Mouse (Mus musculus): ENCODE measurements around the gene Ist1. TPM values are rescaled to one million over a fixed set of nuclear protein-coding genes. Genes with fewer than 3 reads are reported as not detected.

Gene Ist1
- polyA plus RNA-seq, 1 experiment from 2014 or later = 182 TPM

- H3K36me3 ChIP-seq (ENCODE audit: control insufficient read depth, insufficient read depth, low read length) = no peaks in the 10 kb centered on the region
- no peak overlapping the region for H3K27ac ChIP-seq (ENCODE audit: low read depth, low read length)
- DNase-seq (ENCODE audit: low spot score, missing footprints) (no peak), ATAC-seq (ENCODE audit: low FRiP score) (no peak)
- H3K9ac ChIP-seq (ENCODE audit: low read length) = no peak overlapping the region
- WGBS = 85% methylated on average over 3 of the region's 3 CpGs
- no peaks in the 10 kb centered on the region for H3K4me1 ChIP-seq (ENCODE audit: control insufficient read depth, insufficient read depth, low read length)
- H3K9me3 ChIP-seq (ENCODE audit: control insufficient read depth, low read length) = no peaks in the 10 kb centered on the region
- H3K4me2 ChIP-seq = no peak overlapping the region
- H3K4me3 ChIP-seq (ENCODE audit: low read depth, low read length) = no peak overlapping the region
- H3K27me3 ChIP-seq (ENCODE audit: control insufficient read depth, insufficient read depth, low read length) = no peaks in the 10 kb centered on the region
Observed at GRCm38 (mm10) chr8:109662328-109662727, 30.7 kb downstream of the Ist1 start.

GRCm38 (mm10) chr8:109656860-109657259, 36.2 kb downstream of the Ist1 start:
- Histone ChIP-seq H3K27me3 (ENCODE audit: control insufficient read depth, insufficient read depth, low read length) (no peaks in the 10 kb centered on the region), H3K27ac (ENCODE audit: low read depth, low read length) (no peak overlapping the region), H3K9ac (ENCODE audit: low read length) (no peak overlapping the region), H3K4me3 (ENCODE audit: low read depth, low read length) (no peak overlapping the region), H3K9me3 (ENCODE audit: control insufficient read depth, low read length) (no peaks in the 10 kb centered on the region), H3K36me3 (ENCODE audit: control insufficient read depth, insufficient read depth, low read length) (no peaks in the 10 kb centered on the region), H3K4me2 (no peak overlapping the region), H3K4me1 (ENCODE audit: control insufficient read depth, insufficient read depth, low read length) (no peaks in the 10 kb centered on the region)
- no peak for DNase-seq (ENCODE audit: low spot score, missing footprints)
- ATAC-seq (ENCODE audit: low FRiP score) = no peak
- WGBS = 91% methylated on average over 3 of the region's 3 CpGs

GRCm38 (mm10) chr8:109650801-109651200, 42.3 kb downstream of the Ist1 start:
- Histone ChIP-seq H3K4me3 (ENCODE audit: low read depth, low read length) (no peak overlapping the region), H3K27me3 (ENCODE audit: control insufficient read depth, insufficient read depth, low read length) (no peaks in the 10 kb centered on the region), H3K9ac (ENCODE audit: low read length) (no peak overlapping the region), H3K36me3 (ENCODE audit: control insufficient read depth, insufficient read depth, low read length) (no peaks in the 10 kb centered on the region), H3K4me1 (ENCODE audit: control insufficient read depth, insufficient read depth, low read length) (no peaks in the 10 kb centered on the region), H3K9me3 (ENCODE audit: control insufficient read depth, low read length) (no peaks in the 10 kb centered on the region), H3K4me2 (no peak overlapping the region), H3K27ac (ENCODE audit: low read depth, low read length) (no peak overlapping the region)
- DNase-seq (ENCODE audit: low spot score, missing footprints) (no peak), ATAC-seq (ENCODE audit: low FRiP score) (no peak)
- WGBS = 80% methylated on average over 10 of the region's 10 CpGs

- Histone ChIP-seq H3K27me3 (ENCODE audit: control insufficient read depth, insufficient read depth, low read length) (no peaks in the 10 kb centered on the region), H3K36me3 (ENCODE audit: control insufficient read depth, insufficient read depth, low read length) (no peaks in the 10 kb centered on the region), H3K27ac (ENCODE audit: low read depth, low read length) (no peak overlapping the region), H3K4me1 (ENCODE audit: control insufficient read depth, insufficient read depth, low read length) (no peaks in the 10 kb centered on the region), H3K4me3 (ENCODE audit: low read depth, low read length) (no peak overlapping the region), H3K9me3 (ENCODE audit: control insufficient read depth, low read length) (no peaks in the 10 kb centered on the region), H3K4me2 (no peak overlapping the region), H3K9ac (ENCODE audit: low read length) (no peak overlapping the region)
- no peak for ATAC-seq (ENCODE audit: low FRiP score)
- WGBS = 77% methylated on average over 7 of the region's 7 CpGs
- DNase-seq (ENCODE audit: low spot score, missing footprints) = no peak
Observed at GRCm38 (mm10) chr8:109648469-109648868, 44.6 kb downstream of the Ist1 start.

- Histone ChIP-seq H3K36me3 (ENCODE audit: control insufficient read depth, insufficient read depth, low read length) (no peaks in the 10 kb centered on the region), H3K27me3 (ENCODE audit: control insufficient read depth, insufficient read depth, low read length) (no peaks in the 10 kb centered on the region), H3K27ac (ENCODE audit: low read depth, low read length) (no peak overlapping the region), H3K9me3 (ENCODE audit: control insufficient read depth, low read length) (no peaks in the 10 kb centered on the region), H3K4me2 (no peak overlapping the region), H3K4me3 (ENCODE audit: low read depth, low read length) (no peak overlapping the region), H3K9ac (ENCODE audit: low read length) (no peak overlapping the region), H3K4me1 (ENCODE audit: control insufficient read depth, insufficient read depth, low read length) (no peaks in the 10 kb centered on the region)
- DNase-seq (ENCODE audit: low spot score, missing footprints) = no peak
- no peak for ATAC-seq (ENCODE audit: low FRiP score)
- 85% methylated on average over 11 of the region's 11 CpGs for WGBS
Observed at GRCm38 (mm10) chr8:109647331-109647730, 45.7 kb downstream of the Ist1 start.

GRCm38 (mm10) chr8:109641236-109641635, 51.8 kb downstream of the Ist1 start:
- Histone ChIP-seq H3K9me3 (ENCODE audit: control insufficient read depth, low read length) (no peaks in the 10 kb centered on the region), H3K4me3 (ENCODE audit: low read depth, low read length) (no peak overlapping the region), H3K4me1 (ENCODE audit: control insufficient read depth, insufficient read depth, low read length) (no peaks in the 10 kb centered on the region), H3K9ac (ENCODE audit: low read length) (no peak overlapping the region), H3K27me3 (ENCODE audit: control insufficient read depth, insufficient read depth, low read length) (no peaks in the 10 kb centered on the region), H3K4me2 (no peak overlapping the region), H3K36me3 (ENCODE audit: control insufficient read depth, insufficient read depth, low read length) (no peaks in the 10 kb centered on the region), H3K27ac (ENCODE audit: low read depth, low read length) (no peak overlapping the region)
- no peak for DNase-seq (ENCODE audit: low spot score, missing footprints)
- no peak for ATAC-seq (ENCODE audit: low FRiP score)
- 85% methylated on average over 5 of the region's 5 CpGs for WGBS

GRCm38 (mm10) chr8:109640410-109640809, 52.6 kb downstream of the Ist1 start:
- no peaks in the 10 kb centered on the region for H3K27me3 ChIP-seq (ENCODE audit: control insufficient read depth, insufficient read depth, low read length)
- H3K9ac ChIP-seq (ENCODE audit: low read length) = no peak overlapping the region
- H3K9me3 ChIP-seq (ENCODE audit: control insufficient read depth, low read length) = no peaks in the 10 kb centered on the region
- H3K4me2 ChIP-seq = no peak overlapping the region
- H3K36me3 ChIP-seq (ENCODE audit: control insufficient read depth, insufficient read depth, low read length) = no peaks in the 10 kb centered on the region
- WGBS = 65% methylated on average over 7 of the region's 7 CpGs
- ATAC-seq (ENCODE audit: low FRiP score) = no peak
- no peak overlapping the region for H3K27ac ChIP-seq (ENCODE audit: low read depth, low read length)
- DNase-seq (ENCODE audit: low spot score, missing footprints) = no peak
- no peak overlapping the region for H3K4me3 ChIP-seq (ENCODE audit: low read depth, low read length)
- no peaks in the 10 kb centered on the region for H3K4me1 ChIP-seq (ENCODE audit: control insufficient read depth, insufficient read depth, low read length)

- Histone ChIP-seq H3K36me3 (ENCODE audit: control insufficient read depth, insufficient read depth, low read length) (no peaks in the 10 kb centered on the region), H3K9me3 (ENCODE audit: control insufficient read depth, low read length) (no peaks in the 10 kb centered on the region), H3K9ac (ENCODE audit: low read length) (no peak overlapping the region), H3K4me3 (ENCODE audit: low read depth, low read length) (no peak overlapping the region), H3K27me3 (ENCODE audit: control insufficient read depth, insufficient read depth, low read length) (no peaks in the 10 kb centered on the region), H3K27ac (ENCODE audit: low read depth, low read length) (no peak overlapping the region), H3K4me1 (ENCODE audit: control insufficient read depth, insufficient read depth, low read length) (no peaks in the 10 kb centered on the region), H3K4me2 (no peak overlapping the region)
- ATAC-seq (ENCODE audit: low FRiP score) (no peak), DNase-seq (ENCODE audit: low spot score, missing footprints) (no peak)
- 80% methylated on average over 5 of the region's 5 CpGs for WGBS
Observed at GRCm38 (mm10) chr8:109638851-109639250, 54.2 kb downstream of the Ist1 start.

- H3K36me3 ChIP-seq (ENCODE audit: control insufficient read depth, insufficient read depth, low read length) = no peaks in the 10 kb centered on the region
- H3K9ac ChIP-seq (ENCODE audit: low read length) = no peak overlapping the region
- no peak overlapping the region for H3K4me3 ChIP-seq (ENCODE audit: low read depth, low read length)
- 93% methylated on average over 8 of the region's 8 CpGs for WGBS
- DNase-seq (ENCODE audit: low spot score, missing footprints) (no peak), ATAC-seq (ENCODE audit: low FRiP score) (no peak)
- no peaks in the 10 kb centered on the region for H3K27me3 ChIP-seq (ENCODE audit: control insufficient read depth, insufficient read depth, low read length)
- H3K27ac ChIP-seq (ENCODE audit: low read depth, low read length) = no peak overlapping the region
- no peak overlapping the region for H3K4me2 ChIP-seq
- H3K9me3 ChIP-seq (ENCODE audit: control insufficient read depth, low read length) = no peaks in the 10 kb centered on the region
- H3K4me1 ChIP-seq (ENCODE audit: control insufficient read depth, insufficient read depth, low read length) = no peaks in the 10 kb centered on the region
Observed at GRCm38 (mm10) chr8:109635146-109635545, 57.9 kb downstream of the Ist1 start.

GRCm38 (mm10) chr8:109632498-109632897, 60.6 kb downstream of the Ist1 start:
- Histone ChIP-seq H3K27me3 (ENCODE audit: control insufficient read depth, insufficient read depth, low read length) (no peaks in the 10 kb centered on the region), H3K36me3 (ENCODE audit: control insufficient read depth, insufficient read depth, low read length) (no peaks in the 10 kb centered on the region), H3K9me3 (ENCODE audit: control insufficient read depth, low read length) (no peaks in the 10 kb centered on the region), H3K9ac (ENCODE audit: low read length) (no peak overlapping the region), H3K27ac (ENCODE audit: low read depth, low read length) (no peak overlapping the region), H3K4me3 (ENCODE audit: low read depth, low read length) (no peak overlapping the region), H3K4me2 (no peak overlapping the region), H3K4me1 (ENCODE audit: control insufficient read depth, insufficient read depth, low read length) (no peaks in the 10 kb centered on the region)
- 79% methylated on average over 5 of the region's 5 CpGs for WGBS
- DNase-seq (ENCODE audit: low spot score, missing footprints) = no peak
- ATAC-seq (ENCODE audit: low FRiP score) = no peak

Data from midbrain, embryonic 11.5 days (tissue).